Mouse (Mus musculus) heart, postnatal 0 days (tissue): ENCODE data around the gene Pnpla6.

Source experiments
- CTCF ChIP-seq: IDR thresholded peaks from 2 replicates; pipeline ENCODE4 v1.5.1; 2016; ENCODE audit warnings: antibody characterized with exemption, control low read depth, low read depth
- EP300 ChIP-seq: IDR thresholded peaks from 2 replicates; pipeline ENCODE4 v1.6.1; 2016; ENCODE audit warnings: antibody characterized with exemption, low read depth

DNA sequence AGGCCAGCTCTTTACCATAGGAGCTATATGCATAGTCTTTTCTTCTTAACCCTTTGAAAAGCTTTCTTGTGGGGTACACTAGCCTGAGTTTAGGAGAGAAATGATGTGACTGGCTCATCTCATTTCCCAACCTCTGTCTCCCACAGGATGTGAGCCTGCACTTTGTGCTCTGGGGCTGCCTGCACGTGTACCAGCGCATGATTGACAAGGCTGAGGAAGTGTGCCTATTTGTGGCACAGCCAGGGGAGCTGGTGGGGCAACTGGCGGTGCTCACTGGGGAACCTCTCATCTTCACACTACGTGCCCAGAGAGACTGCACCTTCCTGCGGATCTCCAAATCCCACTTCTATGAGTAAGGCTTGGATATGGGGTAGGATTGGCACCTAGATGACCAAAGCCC, 15.6 kb downstream of the Pnpla6 start:
- TF ChIP-seq CTCF (no peak), EP300 (no peak)
